Mouse (Mus musculus): ENCODE measurements around the gene Hist1h2ai. TPM values are rescaled to one million over a fixed set of nuclear protein-coding genes. Genes with fewer than 3 reads are reported as not detected.
"Not testable (repeated sequence)": the region's sequence is repeated elsewhere in the genome, so short reads cannot be mapped to it uniquely, and the experiment has no call there.

Gene Hist1h2ai
- polyA plus RNA-seq, 1 experiment from 2014 or later = 8.4 TPM

DNA sequence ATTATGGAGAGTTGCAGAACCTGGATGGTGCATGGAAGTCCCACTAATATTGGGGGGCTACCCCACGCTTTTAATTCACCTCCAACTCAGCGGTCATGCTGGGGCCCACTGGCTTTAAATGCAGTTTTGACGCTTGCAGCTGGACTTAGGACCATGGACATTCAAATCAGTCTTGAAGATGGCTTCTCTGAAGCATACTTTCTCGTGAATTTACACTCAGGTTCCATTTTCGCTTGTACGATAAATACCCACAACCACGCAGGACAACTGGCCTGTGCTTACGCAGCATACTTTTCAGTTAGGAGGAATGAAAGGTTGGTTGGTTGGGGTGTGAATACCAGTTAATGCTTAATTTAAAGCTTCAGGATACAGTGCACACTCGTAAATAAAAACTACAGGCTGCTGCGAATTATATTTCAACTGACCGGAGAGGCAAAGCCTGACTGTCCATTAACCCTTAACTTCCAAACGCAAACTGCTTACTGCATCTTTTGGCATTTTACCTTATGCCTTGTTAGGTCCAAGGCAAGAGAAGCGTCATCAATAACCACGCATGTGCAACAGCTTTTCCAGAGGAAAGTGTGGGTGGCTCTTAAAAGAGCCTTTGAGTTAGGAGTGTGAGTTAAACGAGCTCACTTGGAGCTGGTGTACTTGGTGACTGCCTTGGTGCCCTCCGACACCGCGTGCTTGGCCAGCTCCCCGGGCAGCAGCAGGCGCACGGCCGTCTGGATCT, 925 bp upstream of the Hist1h2ai start:
- no peaks in the 10 kb centered on the region for H3K36me3 ChIP-seq (ENCODE audit: control insufficient read depth, insufficient read depth, low read length)
- H3K4me2 ChIP-seq = peak overlapping the region; percentile 87
- peaks cover 7% of the 10 kb centered on the region for H3K4me1 ChIP-seq (ENCODE audit: control insufficient read depth, insufficient read depth, low read length)
- H3K27ac ChIP-seq (ENCODE audit: low read depth, low read length) = peak overlapping the region; percentile 96
- H3K4me3 ChIP-seq (ENCODE audit: low read depth, low read length) = peak overlapping the region; percentile 49
- H3K9me3 ChIP-seq (replicated peaks; ENCODE audit: control insufficient read depth, low read length) = no peaks in the 10 kb centered on the region
- WGBS (ENCODE audit: insufficient replicate concordance) = under 1% methylated on average over 22 of the region's 22 CpGs
- ATAC-seq (replicated peaks; ENCODE audit: insufficient number of reproducible peaks, low FRiP score, low TSS enrichment) = no peak
- no peaks in the 10 kb centered on the region for H3K27me3 ChIP-seq (ENCODE audit: control insufficient read depth, insufficient read depth, low read length)
- H3K9ac ChIP-seq (ENCODE audit: low read depth, low read length) = peak overlapping the region; percentile 81

DNA sequence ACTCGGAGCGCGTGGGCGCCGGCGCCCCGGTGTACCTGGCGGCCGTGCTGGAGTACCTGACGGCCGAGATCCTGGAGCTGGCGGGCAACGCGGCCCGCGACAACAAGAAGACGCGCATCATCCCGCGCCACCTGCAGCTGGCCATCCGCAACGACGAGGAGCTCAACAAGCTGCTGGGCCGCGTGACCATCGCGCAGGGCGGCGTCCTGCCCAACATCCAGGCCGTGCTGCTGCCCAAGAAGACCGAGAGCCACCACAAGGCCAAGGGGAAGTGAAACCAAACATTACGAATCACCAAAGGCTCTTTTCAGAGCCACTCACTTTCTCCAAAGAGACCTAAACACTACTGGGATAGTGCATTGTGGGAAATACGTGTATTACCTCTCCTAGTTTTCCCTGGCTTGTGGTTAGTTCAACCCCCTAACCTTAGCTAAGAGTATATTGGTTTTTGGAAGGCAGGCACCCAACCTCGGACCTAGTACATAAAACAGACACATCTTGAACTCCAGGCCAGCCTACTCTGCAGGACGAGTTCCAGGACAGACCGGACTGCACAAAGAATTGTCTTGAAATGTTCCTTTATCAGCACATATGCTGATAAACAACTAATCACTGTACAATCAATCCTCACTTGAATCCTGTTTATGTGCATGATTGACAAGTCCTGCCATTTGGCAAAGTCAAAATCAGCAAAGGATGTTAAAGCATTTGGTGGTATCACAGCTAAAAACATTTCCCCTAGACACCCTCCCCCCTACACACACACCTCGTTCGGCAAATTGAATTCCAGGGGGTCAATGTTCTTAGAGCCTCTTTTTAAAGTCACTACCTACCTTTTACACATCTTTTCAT, 544 bp downstream of the Hist1h2ai start:
- under 1% methylated on average over 9 of the region's 38 CpGs for WGBS (ENCODE audit: insufficient replicate concordance)
- H3K27me3 ChIP-seq (ENCODE audit: control insufficient read depth, insufficient read depth, low read length) = not testable (repeated sequence)

DNA sequence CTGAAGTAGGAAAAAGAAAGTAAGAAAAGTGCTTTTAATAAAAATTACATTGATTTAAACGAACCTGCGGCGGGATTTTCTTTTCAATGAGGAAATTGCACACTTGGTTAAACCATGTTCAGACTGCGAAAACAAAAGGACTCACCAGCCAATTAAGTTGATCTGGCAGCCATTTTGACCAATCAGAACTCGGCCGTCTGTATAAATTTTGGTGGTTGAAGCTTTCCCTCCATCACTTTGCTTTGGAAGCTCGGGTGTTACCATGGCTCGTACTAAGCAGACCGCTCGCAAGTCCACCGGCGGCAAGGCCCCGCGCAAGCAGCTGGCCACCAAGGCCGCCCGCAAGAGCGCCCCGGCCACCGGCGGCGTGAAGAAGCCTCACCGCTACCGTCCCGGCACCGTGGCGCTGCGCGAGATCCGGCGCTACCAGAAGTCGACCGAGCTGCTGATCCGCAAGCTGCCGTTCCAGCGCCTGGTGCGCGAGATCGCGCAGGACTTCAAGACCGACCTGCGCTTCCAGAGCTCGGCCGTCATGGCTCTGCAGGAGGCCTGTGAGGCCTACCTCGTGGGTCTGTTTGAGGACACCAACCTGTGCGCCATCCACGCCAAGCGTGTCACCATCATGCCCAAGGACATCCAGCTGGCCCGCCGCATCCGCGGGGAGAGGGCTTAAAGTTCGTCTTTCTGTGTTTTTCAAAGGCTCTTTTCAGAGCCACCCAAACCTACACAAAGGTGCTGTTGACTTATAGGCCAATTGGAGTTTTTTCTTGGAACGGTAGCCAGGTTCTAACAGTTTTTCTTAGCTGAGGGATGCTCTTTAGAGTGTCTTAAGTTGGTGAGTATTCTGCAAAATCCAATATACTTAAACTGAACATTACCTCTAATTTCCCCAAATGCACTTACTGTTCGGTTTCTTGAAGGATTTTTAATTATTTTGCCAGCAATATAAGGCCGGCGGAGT, 1.5 kb downstream of the Hist1h2ai start, which contains the start of gene Hist1h3h:
Gene Hist1h3h (plus strand): TSS at position 263 of the 961 bp plus-strand sequence.
- Histone ChIP-seq H3K27ac (ENCODE audit: low read depth, low read length) (peak within 1 kb of the TSS; percentile 96), H3K4me3 (ENCODE audit: low read depth, low read length) (peak within 1 kb of the TSS; percentile 49), H3K9ac (ENCODE audit: low read depth, low read length) (peak within 1 kb of the TSS; percentile 85), H3K4me1 (ENCODE audit: control insufficient read depth, insufficient read depth, low read length) (peaks cover 13% of the 10 kb centered on the region), H3K4me2 (peak within 1 kb of the TSS; percentile 87)
- H3K9me3 ChIP-seq (replicated peaks; ENCODE audit: control insufficient read depth, low read length); H3K27me3 ChIP-seq (ENCODE audit: control insufficient read depth, insufficient read depth, low read length); H3K36me3 ChIP-seq (ENCODE audit: control insufficient read depth, insufficient read depth, low read length): not testable (repeated sequence)
- 1% methylated on average over 24 of the region's 56 CpGs for WGBS (ENCODE audit: insufficient replicate concordance)
- ATAC-seq (replicated peaks; ENCODE audit: insufficient number of reproducible peaks, low FRiP score, low TSS enrichment) = 0 out of 2 replicates have a peak, but pooled peaks have one; percentile 26

More for the DNA sequence above, 544 bp downstream of the Hist1h2ai start:
- H3K36me3 ChIP-seq (ENCODE audit: control insufficient read depth, insufficient read depth, low read length); H3K9me3 ChIP-seq (replicated peaks; ENCODE audit: control insufficient read depth, low read length): not testable (repeated sequence)
- 0 out of 2 replicates have a peak, but pooled peaks have one; percentile 6 for ATAC-seq (replicated peaks; ENCODE audit: insufficient number of reproducible peaks, low FRiP score, low TSS enrichment)
- Histone ChIP-seq H3K4me1 (ENCODE audit: control insufficient read depth, insufficient read depth, low read length) (peaks cover 13% of the 10 kb centered on the region), H3K4me2 (peak overlapping the region; percentile 87), H3K4me3 (ENCODE audit: low read depth, low read length) (peak overlapping the region; percentile 49), H3K9ac (ENCODE audit: low read depth, low read length) (peak overlapping the region; percentile 85), H3K27ac (ENCODE audit: low read depth, low read length) (peak overlapping the region; percentile 96)

DNA sequence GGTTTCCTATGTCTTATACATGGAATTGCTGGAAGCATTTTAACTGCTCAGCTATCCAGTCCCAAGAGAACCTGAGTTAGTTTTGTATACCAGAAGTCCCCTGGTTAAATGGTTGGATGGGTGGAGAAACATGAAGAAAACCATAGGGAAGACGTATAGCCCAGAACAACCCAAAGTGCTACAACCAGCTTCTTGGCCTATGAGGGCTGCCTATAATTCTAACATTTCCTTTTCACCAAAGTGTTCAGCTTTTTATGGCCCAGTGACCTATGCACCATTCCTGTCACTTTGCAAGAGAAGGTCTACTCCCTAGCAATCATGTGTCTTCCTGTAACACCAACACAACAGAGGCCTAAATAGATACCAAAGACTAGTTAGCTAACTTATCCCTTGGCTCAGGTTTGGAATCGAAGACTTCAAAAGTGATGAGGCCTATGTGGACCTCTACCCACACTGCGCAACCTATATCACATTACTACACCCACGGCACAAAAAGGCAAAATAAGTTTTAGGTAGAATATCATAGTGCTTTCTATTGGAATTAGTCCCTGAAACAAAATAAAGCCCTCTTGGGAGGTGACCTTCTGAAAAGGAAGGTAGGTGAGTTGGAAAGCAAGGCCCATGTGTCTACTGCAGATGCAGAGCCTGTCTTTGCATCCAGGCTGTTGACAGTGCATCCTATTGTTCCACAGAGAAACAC, 2.3 kb downstream of the Hist1h2ai start:
- H3K27me3 ChIP-seq (ENCODE audit: control insufficient read depth, insufficient read depth, low read length) = no peaks in the 10 kb centered on the region
- H3K4me3 ChIP-seq (ENCODE audit: low read depth, low read length) = peak overlapping the region; percentile 32
- no peaks in the 10 kb centered on the region for H3K36me3 ChIP-seq (ENCODE audit: control insufficient read depth, insufficient read depth, low read length)
- H3K9ac ChIP-seq (ENCODE audit: low read depth, low read length) = peak overlapping the region; percentile 74
- H3K4me2 ChIP-seq = peak overlapping the region; percentile 58
- no peak for ATAC-seq (replicated peaks; ENCODE audit: insufficient number of reproducible peaks, low FRiP score, low TSS enrichment)
- 71% methylated on average over 4 of the region's 4 CpGs for WGBS (ENCODE audit: insufficient replicate concordance)
- H3K27ac ChIP-seq (ENCODE audit: low read depth, low read length) = peak overlapping the region; percentile 67
- peaks cover 13% of the 10 kb centered on the region for H3K4me1 ChIP-seq (ENCODE audit: control insufficient read depth, insufficient read depth, low read length)
- H3K9me3 ChIP-seq (replicated peaks; ENCODE audit: control insufficient read depth, low read length) = no peaks in the 10 kb centered on the region

DNA sequence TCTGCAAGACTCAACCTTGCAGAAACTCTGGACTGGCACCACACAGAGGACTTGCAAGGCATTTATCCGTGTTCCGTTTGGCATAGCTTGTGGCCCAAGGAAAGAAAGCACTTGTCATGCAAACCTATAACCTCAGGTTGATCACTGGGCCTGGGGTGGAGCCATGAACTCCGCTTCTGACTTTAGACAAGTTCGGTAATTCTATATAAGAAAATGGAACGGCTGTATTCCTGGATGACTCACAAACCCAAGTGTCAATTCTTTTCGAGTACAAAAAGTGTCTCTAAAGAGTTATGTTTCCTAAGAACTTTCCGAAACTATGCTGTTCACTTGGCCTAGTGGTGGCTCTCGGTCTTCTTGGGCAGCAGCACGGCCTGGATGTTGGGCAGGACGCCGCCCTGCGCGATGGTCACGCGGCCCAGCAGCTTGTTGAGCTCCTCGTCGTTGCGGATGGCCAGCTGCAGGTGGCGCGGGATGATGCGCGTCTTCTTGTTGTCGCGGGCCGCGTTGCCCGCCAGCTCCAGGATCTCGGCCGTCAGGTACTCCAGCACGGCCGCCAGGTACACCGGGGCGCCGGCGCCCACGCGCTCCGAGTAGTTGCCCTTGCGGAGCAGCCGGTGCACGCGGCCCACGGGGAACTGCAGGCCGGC, 5.0 kb downstream of the Hist1h2ai start:
- not testable (repeated sequence) for H3K27me3 ChIP-seq (ENCODE audit: control insufficient read depth, insufficient read depth, low read length); H3K9me3 ChIP-seq (replicated peaks; ENCODE audit: control insufficient read depth, low read length); H3K36me3 ChIP-seq (ENCODE audit: control insufficient read depth, insufficient read depth, low read length); H3K4me1 ChIP-seq (ENCODE audit: control insufficient read depth, insufficient read depth, low read length)
- ATAC-seq (replicated peaks; ENCODE audit: insufficient number of reproducible peaks, low FRiP score, low TSS enrichment) = peak; percentile 27
- Histone ChIP-seq H3K27ac (ENCODE audit: low read depth, low read length) (peak overlapping the region; percentile 86), H3K4me3 (ENCODE audit: low read depth, low read length) (peak overlapping the region; percentile 42), H3K9ac (ENCODE audit: low read depth, low read length) (peak overlapping the region; percentile 71), H3K4me2 (peak overlapping the region; percentile 68)
- 3% methylated on average over 21 of the region's 44 CpGs for WGBS (ENCODE audit: insufficient replicate concordance)

DNA sequence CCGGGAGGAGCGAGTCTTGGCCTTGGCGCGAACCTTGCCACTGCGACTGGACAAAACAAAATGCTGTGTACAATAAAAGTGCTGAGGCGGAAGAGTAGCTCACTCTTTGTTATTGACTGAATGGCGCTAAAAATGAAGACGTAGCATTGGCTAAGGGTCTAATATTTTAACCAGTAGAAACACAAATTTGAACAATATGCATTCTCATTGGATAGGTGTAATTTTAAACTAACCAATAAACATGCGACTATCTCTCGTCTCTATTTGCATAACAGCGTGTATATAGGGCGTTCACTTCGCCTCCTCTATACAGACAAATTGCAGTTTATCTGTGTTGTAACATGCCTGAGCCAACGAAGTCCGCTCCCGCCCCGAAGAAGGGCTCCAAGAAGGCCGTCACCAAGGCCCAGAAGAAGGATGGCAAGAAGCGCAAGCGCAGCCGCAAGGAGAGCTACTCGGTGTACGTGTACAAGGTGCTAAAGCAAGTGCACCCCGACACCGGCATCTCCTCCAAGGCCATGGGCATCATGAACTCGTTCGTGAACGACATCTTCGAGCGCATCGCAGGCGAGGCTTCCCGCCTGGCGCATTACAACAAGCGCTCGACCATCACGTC, 5.6 kb downstream of the Hist1h2ai start, which contains the start of gene Hist1h2bm:
Gene Hist1h2bm (plus strand): TSS at position 288 of the 616 bp plus-strand sequence.
- H3K4me3 ChIP-seq (ENCODE audit: low read depth, low read length) = peak within 1 kb of the TSS; percentile 42
- not testable (repeated sequence) for H3K27me3 ChIP-seq (ENCODE audit: control insufficient read depth, insufficient read depth, low read length); H3K4me1 ChIP-seq (ENCODE audit: control insufficient read depth, insufficient read depth, low read length); H3K36me3 ChIP-seq (ENCODE audit: control insufficient read depth, insufficient read depth, low read length); H3K9me3 ChIP-seq (replicated peaks; ENCODE audit: control insufficient read depth, low read length)
- peak within 1 kb of the TSS; percentile 86 for H3K27ac ChIP-seq (ENCODE audit: low read depth, low read length)
- 0% methylated on average over 35 of the region's 37 CpGs for WGBS (ENCODE audit: insufficient replicate concordance)
- H3K9ac ChIP-seq (ENCODE audit: low read depth, low read length) = peak within 1 kb of the TSS; percentile 71
- peak; percentile 94 for ATAC-seq (replicated peaks; ENCODE audit: insufficient number of reproducible peaks, low FRiP score, low TSS enrichment)
- peak within 1 kb of the TSS; percentile 68 for H3K4me2 ChIP-seq

DNA sequence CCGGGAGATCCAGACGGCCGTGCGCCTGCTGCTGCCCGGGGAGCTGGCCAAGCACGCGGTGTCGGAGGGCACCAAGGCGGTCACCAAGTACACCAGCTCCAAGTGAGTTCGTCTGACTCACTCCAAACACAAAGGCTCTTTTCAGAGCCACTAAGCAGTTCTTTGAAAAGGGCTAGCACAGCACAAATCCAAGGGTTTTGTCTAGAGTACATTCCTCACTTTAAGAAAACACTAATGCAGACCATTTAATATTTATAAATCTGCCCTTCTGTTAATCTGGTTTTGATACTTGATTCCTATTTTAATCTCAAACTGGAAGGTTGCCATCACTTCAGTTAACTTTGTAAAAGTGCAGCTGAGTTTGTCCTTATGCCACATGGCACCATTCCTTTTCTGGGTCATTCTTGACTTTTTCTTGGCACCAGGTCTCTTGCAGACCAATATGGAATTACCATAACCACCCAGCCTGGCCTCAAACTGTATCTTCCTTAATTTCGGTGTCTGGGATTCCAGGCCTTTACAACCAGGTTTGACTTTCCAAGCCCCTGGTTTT, 6.2 kb downstream of the Hist1h2ai start:
- H3K27me3 ChIP-seq (ENCODE audit: control insufficient read depth, insufficient read depth, low read length) = no peaks in the 10 kb centered on the region
- H3K4me1 ChIP-seq (ENCODE audit: control insufficient read depth, insufficient read depth, low read length) = peaks cover 8% of the 10 kb centered on the region
- H3K4me3 ChIP-seq (ENCODE audit: low read depth, low read length) = peak overlapping the region; percentile 42
- WGBS (ENCODE audit: insufficient replicate concordance) = 6% methylated on average over 10 of the region's 11 CpGs
- peak overlapping the region; percentile 86 for H3K27ac ChIP-seq (ENCODE audit: low read depth, low read length)
- peak overlapping the region; percentile 69 for H3K9ac ChIP-seq (ENCODE audit: low read depth, low read length)
- H3K36me3 ChIP-seq (ENCODE audit: control insufficient read depth, insufficient read depth, low read length) = no peaks in the 10 kb centered on the region
- ATAC-seq (replicated peaks; ENCODE audit: insufficient number of reproducible peaks, low FRiP score, low TSS enrichment) = peak; percentile 6; the same call in 1 of the 2 replicates
- H3K9me3 ChIP-seq (replicated peaks; ENCODE audit: control insufficient read depth, low read length) = no peaks in the 10 kb centered on the region
- peak overlapping the region; percentile 68 for H3K4me2 ChIP-seq
